Mouse (Mus musculus): ENCODE results near the gene Brinp1. TPM values are rescaled to one million over a fixed set of nuclear protein-coding genes. Genes with fewer than 3 reads are reported as not detected.
"Not testable (repeated sequence)": the region's sequence is repeated elsewhere in the genome, so short reads cannot be mapped to it uniquely, and the experiment has no call there.

The Brinp1 gene
- polyA plus RNA-seq, 1 experiment from 2014 or later: 0.15 TPM

- Histone ChIP-seq H3K9ac (replicated peaks) (no peak overlapping the region), H3K9me3 (ENCODE audit: low read length) (no peaks in the 10 kb centered on the region), H3K36me3 (replicated peaks; ENCODE audit: insufficient read depth, low read length) (no peaks in the 10 kb centered on the region), H3K4me3 (ENCODE audit: low read depth, low read length) (no peak overlapping the region), H3K4me2 (ENCODE audit: low read depth, low read length) (no peak overlapping the region), H3K4me1 (ENCODE audit: insufficient read depth) (no peaks in the 10 kb centered on the region), H3K27ac (ENCODE audit: low read depth) (no peak overlapping the region), H3K27me3 (ENCODE audit: insufficient read depth, low read length) (no peaks in the 10 kb centered on the region)
- no peak for TF ChIP-seq CTCF (IDR thresholded peaks at IDR 0.05; ENCODE audit: low read depth)
- no peak for TF ChIP-seq EP300 (IDR thresholded peaks at IDR 0.05; ENCODE audit: low read depth)
- DNase-seq: no peak
- 36% methylated on average over 1 of the region's 1 CpGs for WGBS (ENCODE audit: insufficient replicate concordance)
- no peak for ATAC-seq
Observed at GRCm38 (mm10) chr4:68856868-68857267, 97.3 kb downstream of the Brinp1 start.

GRCm38 (mm10) chr4:68849671-68850070 is 104.5 kb downstream of the Brinp1 start:
- no peaks in the 10 kb centered on the region for H3K36me3 ChIP-seq (replicated peaks; ENCODE audit: insufficient read depth, low read length)
- WGBS (ENCODE audit: insufficient replicate concordance): 63% methylated on average over 3 of the region's 3 CpGs
- no peak overlapping the region for H3K27ac ChIP-seq (ENCODE audit: low read depth)
- H3K9ac ChIP-seq (replicated peaks): no peak overlapping the region
- no peaks in the 10 kb centered on the region for H3K27me3 ChIP-seq (ENCODE audit: insufficient read depth, low read length)
- H3K9me3 ChIP-seq (ENCODE audit: low read length): no peaks in the 10 kb centered on the region
- DNase-seq (no peak), ATAC-seq (no peak)
- no peak overlapping the region for H3K4me3 ChIP-seq (ENCODE audit: low read depth, low read length)
- TF ChIP-seq EP300 (IDR thresholded peaks at IDR 0.05; ENCODE audit: low read depth): no peak
- no peak for TF ChIP-seq CTCF (IDR thresholded peaks at IDR 0.05; ENCODE audit: low read depth)
- no peaks in the 10 kb centered on the region for H3K4me1 ChIP-seq (ENCODE audit: insufficient read depth)
- no peak overlapping the region for H3K4me2 ChIP-seq (ENCODE audit: low read depth, low read length)

- WGBS (ENCODE audit: insufficient replicate concordance): 69% methylated on average over 1 of the region's 1 CpGs
- H3K36me3 ChIP-seq (replicated peaks; ENCODE audit: insufficient read depth, low read length): no peaks in the 10 kb centered on the region
- H3K27me3 ChIP-seq (ENCODE audit: insufficient read depth, low read length): no peaks in the 10 kb centered on the region
- no peaks in the 10 kb centered on the region for H3K9me3 ChIP-seq (ENCODE audit: low read length)
- ATAC-seq (no peak), DNase-seq (no peak)
- H3K27ac ChIP-seq (ENCODE audit: low read depth): no peak overlapping the region
- no peaks in the 10 kb centered on the region for H3K4me1 ChIP-seq (ENCODE audit: insufficient read depth)
- no peak overlapping the region for H3K9ac ChIP-seq (replicated peaks)
- H3K4me2 ChIP-seq (ENCODE audit: low read depth, low read length): no peak overlapping the region
- no peak for TF ChIP-seq EP300 (IDR thresholded peaks at IDR 0.05; ENCODE audit: low read depth)
- no peak for TF ChIP-seq CTCF (IDR thresholded peaks at IDR 0.05; ENCODE audit: low read depth)
- H3K4me3 ChIP-seq (ENCODE audit: low read depth, low read length): no peak overlapping the region
Observed at GRCm38 (mm10) chr4:68846976-68847375, 107.2 kb downstream of the Brinp1 start.

GRCm38 (mm10) chr4:68845964-68846363 is 108.2 kb downstream of the Brinp1 start:
- Histone ChIP-seq H3K27me3 (ENCODE audit: insufficient read depth, low read length) (no peaks in the 10 kb centered on the region), H3K27ac (ENCODE audit: low read depth) (no peak overlapping the region), H3K9ac (replicated peaks) (no peak overlapping the region), H3K36me3 (replicated peaks; ENCODE audit: insufficient read depth, low read length) (no peaks in the 10 kb centered on the region), H3K4me3 (ENCODE audit: low read depth, low read length) (no peak overlapping the region), H3K4me2 (ENCODE audit: low read depth, low read length) (no peak overlapping the region), H3K4me1 (ENCODE audit: insufficient read depth) (no peaks in the 10 kb centered on the region), H3K9me3 (ENCODE audit: low read length) (no peaks in the 10 kb centered on the region)
- ATAC-seq (no peak), DNase-seq (no peak)
- TF ChIP-seq EP300 (IDR thresholded peaks at IDR 0.05; ENCODE audit: low read depth): no peak
- TF ChIP-seq CTCF (IDR thresholded peaks at IDR 0.05; ENCODE audit: low read depth): peak; percentile 50
- 33% methylated on average over 3 of the region's 3 CpGs for WGBS (ENCODE audit: insufficient replicate concordance)

- not testable (repeated sequence) for H3K9ac ChIP-seq (replicated peaks); H3K27ac ChIP-seq (ENCODE audit: low read depth); ATAC-seq; H3K9me3 ChIP-seq (ENCODE audit: low read length); H3K4me3 ChIP-seq (ENCODE audit: low read depth, low read length); H3K27me3 ChIP-seq (ENCODE audit: insufficient read depth, low read length); DNase-seq; H3K4me1 ChIP-seq (ENCODE audit: insufficient read depth); H3K4me2 ChIP-seq (ENCODE audit: low read depth, low read length); H3K36me3 ChIP-seq (replicated peaks; ENCODE audit: insufficient read depth, low read length)
Observed at GRCm38 (mm10) chr4:68813997-68814396, 140.2 kb downstream of the Brinp1 start.

GRCm38 (mm10) chr4:68806502-68806901 is 147.7 kb downstream of the Brinp1 start:
- Histone ChIP-seq H3K27ac (ENCODE audit: low read depth) (no peak overlapping the region), H3K4me1 (ENCODE audit: insufficient read depth) (no peaks in the 10 kb centered on the region), H3K4me3 (ENCODE audit: low read depth, low read length) (no peak overlapping the region), H3K27me3 (ENCODE audit: insufficient read depth, low read length) (no peaks in the 10 kb centered on the region), H3K9ac (replicated peaks) (no peak overlapping the region), H3K9me3 (ENCODE audit: low read length) (no peaks in the 10 kb centered on the region), H3K36me3 (replicated peaks; ENCODE audit: insufficient read depth, low read length) (no peaks in the 10 kb centered on the region), H3K4me2 (ENCODE audit: low read depth, low read length) (no peak overlapping the region)
- 70% methylated on average over 3 of the region's 3 CpGs for whole genome bisulfite sequencing (ENCODE audit: insufficient replicate concordance)
- no peak for DNase-seq
- no peak for ATAC-seq
- no peak for TF ChIP-seq CTCF (IDR thresholded peaks at IDR 0.05; ENCODE audit: low read depth)
- no peak for TF ChIP-seq EP300 (IDR thresholded peaks at IDR 0.05; ENCODE audit: low read depth)

All from liver, postnatal 0 days (tissue).